Mouse (Mus musculus): ENCODE results near the gene Krtap5-3. TPM values are rescaled to one million over a fixed set of nuclear protein-coding genes. Genes with fewer than 3 reads are reported as not detected.
"Not testable (repeated sequence)": the region's sequence is repeated elsewhere in the genome, so short reads cannot be mapped to it uniquely, and the experiment has no call there.

The Krtap5-3 gene
- polyA plus RNA-seq, 2 experiments, result not detected

DNA sequence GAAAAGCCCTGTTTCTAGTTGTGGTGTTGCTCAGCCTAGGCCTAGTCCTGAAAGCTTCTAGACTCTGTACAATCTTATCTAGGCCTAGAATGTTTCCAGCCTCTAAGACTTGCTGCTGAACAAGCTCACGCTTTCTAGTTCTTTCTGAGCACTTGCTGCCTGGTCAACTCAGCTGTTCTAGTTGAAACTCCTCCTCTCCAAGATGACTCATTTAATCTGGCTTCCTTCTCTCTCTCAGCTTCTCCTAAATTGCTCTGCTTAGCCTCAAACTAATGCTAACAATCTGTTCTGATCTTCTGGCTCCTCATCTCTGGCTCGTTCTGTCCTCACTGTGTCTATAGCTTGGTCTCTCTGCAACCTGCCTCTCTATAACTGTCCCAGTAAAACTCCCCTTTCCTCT, 2.4 kb upstream of the Krtap5-3 start:
- WGBS, result 80% methylated on average over 2 of the region's 2 CpGs
- Histone ChIP-seq H3K9ac (ENCODE audit: low read depth, low read length, severe bottlenecking) (no peak overlapping the region), H3K27ac (replicated peaks; ENCODE audit: low read depth, low read length) (no peak overlapping the region)

DNA sequence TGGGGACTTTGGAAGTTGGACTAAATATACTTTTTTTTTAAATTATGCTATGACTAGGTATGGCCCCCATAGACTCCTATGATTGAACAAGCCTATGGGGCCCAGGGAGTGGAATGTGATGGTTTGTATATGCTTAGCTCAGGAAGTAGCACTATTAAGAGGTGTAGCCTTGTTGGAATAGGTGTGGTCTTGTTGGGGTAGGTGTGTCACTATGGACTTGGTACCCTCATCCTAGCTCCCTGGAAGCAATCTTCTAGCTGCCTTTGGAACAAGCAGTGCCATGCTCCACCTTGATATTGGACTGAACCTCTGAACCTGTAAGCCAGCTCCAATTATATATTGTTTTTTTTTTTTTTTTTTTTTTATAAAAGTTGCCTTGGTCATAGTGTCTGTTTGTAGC, 4.3 kb downstream of the Krtap5-3 start:
- no peaks in the 10 kb centered on the region for H3K4me1 ChIP-seq (ENCODE audit: control insufficient read depth, insufficient read depth, low read length)
- no peak overlapping the region for H3K4me2 ChIP-seq (replicated peaks; ENCODE audit: low read depth, low read length, severe bottlenecking)
- H3K27ac ChIP-seq (replicated peaks; ENCODE audit: low read depth, low read length), result no peak overlapping the region
- no peak for TF ChIP-seq POLR2A (IDR thresholded peaks at IDR 0.05; ENCODE audit: borderline replicate concordance, extremely low read depth, insufficient read depth, insufficient read length)
- H3K36me3 ChIP-seq (ENCODE audit: control insufficient read depth, insufficient read depth, low read length), result no peaks in the 10 kb centered on the region
- ATAC-seq (ENCODE audit: low FRiP score, low read depth) (no peak), DNase-seq (ENCODE audit: low spot score) (no peak)
- H3K9ac ChIP-seq (ENCODE audit: low read depth, low read length, severe bottlenecking), result no peak overlapping the region
- H3K4me3 ChIP-seq (replicated peaks; ENCODE audit: low read length), result no peak overlapping the region
- H3K9me3 ChIP-seq (ENCODE audit: control insufficient read depth, low read length), result no peaks in the 10 kb centered on the region
- no peaks in the 10 kb centered on the region; the same call in 1 of the 2 replicates for H3K27me3 ChIP-seq (ENCODE audit: control insufficient read depth, insufficient read depth, low read length)

More for the DNA sequence above, 2.4 kb upstream of the Krtap5-3 start:
- H3K4me1 ChIP-seq (ENCODE audit: control insufficient read depth, insufficient read depth, low read length), result no peaks in the 10 kb centered on the region
- no peak overlapping the region for H3K4me2 ChIP-seq (replicated peaks; ENCODE audit: low read depth, low read length, severe bottlenecking)
- H3K9me3 ChIP-seq (ENCODE audit: control insufficient read depth, low read length), result no peaks in the 10 kb centered on the region
- no peaks in the 10 kb centered on the region; the same call in 1 of the 2 replicates for H3K27me3 ChIP-seq (ENCODE audit: control insufficient read depth, insufficient read depth, low read length)
- DNase-seq (ENCODE audit: low spot score) (no peak), ATAC-seq (ENCODE audit: low FRiP score, low read depth) (no peak)
- no peak overlapping the region for H3K4me3 ChIP-seq (replicated peaks; ENCODE audit: low read length)
- no peak for TF ChIP-seq POLR2A (IDR thresholded peaks at IDR 0.05; ENCODE audit: borderline replicate concordance, extremely low read depth, insufficient read depth, insufficient read length)
- no peaks in the 10 kb centered on the region for H3K36me3 ChIP-seq (ENCODE audit: control insufficient read depth, insufficient read depth, low read length)

- H3K27me3 ChIP-seq (ENCODE audit: control insufficient read depth, insufficient read depth, low read length); DNase-seq (ENCODE audit: low spot score); H3K27ac ChIP-seq (replicated peaks; ENCODE audit: low read depth, low read length); H3K4me1 ChIP-seq (ENCODE audit: control insufficient read depth, insufficient read depth, low read length); H3K9me3 ChIP-seq (ENCODE audit: control insufficient read depth, low read length); H3K36me3 ChIP-seq (ENCODE audit: control insufficient read depth, insufficient read depth, low read length); ATAC-seq (ENCODE audit: low FRiP score, low read depth); H3K4me2 ChIP-seq (replicated peaks; ENCODE audit: low read depth, low read length, severe bottlenecking); H3K9ac ChIP-seq (ENCODE audit: low read depth, low read length, severe bottlenecking); H3K4me3 ChIP-seq (replicated peaks; ENCODE audit: low read length): not testable (repeated sequence)
- WGBS, result 78% methylated on average over 5 of the region's 5 CpGs
These were observed 5.7 kb downstream of the Krtap5-3 start for GRCm38 (mm10) chr7:142206891-142207290.

- H3K9me3 ChIP-seq (ENCODE audit: control insufficient read depth, low read length), result no peaks in the 10 kb centered on the region
- no peak within 1 kb of the TSS for H3K27ac ChIP-seq (replicated peaks; ENCODE audit: low read depth, low read length)
- no peaks in the 10 kb centered on the region for H3K4me1 ChIP-seq (ENCODE audit: control insufficient read depth, insufficient read depth, low read length)
- no peak within 1 kb of the TSS for H3K9ac ChIP-seq (ENCODE audit: low read depth, low read length, severe bottlenecking)
- TF ChIP-seq POLR2A (IDR thresholded peaks at IDR 0.05; ENCODE audit: borderline replicate concordance, extremely low read depth, insufficient read depth, insufficient read length), result no peak
- WGBS, result 73% methylated on average over 1 of the region's 1 CpGs
- ATAC-seq (ENCODE audit: low FRiP score, low read depth), result no peak
- DNase-seq (ENCODE audit: low spot score), result no peak
- H3K36me3 ChIP-seq (ENCODE audit: control insufficient read depth, insufficient read depth, low read length), result no peaks in the 10 kb centered on the region
- no peak within 1 kb of the TSS for H3K4me3 ChIP-seq (replicated peaks; ENCODE audit: low read length)
- H3K27me3 ChIP-seq (ENCODE audit: control insufficient read depth, insufficient read depth, low read length), result no peaks in the 10 kb centered on the region
- H3K4me2 ChIP-seq (replicated peaks; ENCODE audit: low read depth, low read length, severe bottlenecking), result no peak within 1 kb of the TSS
These were observed 10.4 kb downstream of the Krtap5-3 start, which contains the start of gene Gm7579 for GRCm38 (mm10) chr7:142211559-142211958. Gene Gm7579 (plus strand): TSS chr7:142211859.

GRCm38 (mm10) chr7:142212136-142212535, 11.0 kb downstream of the Krtap5-3 start:
- not testable (repeated sequence) for H3K9me3 ChIP-seq (ENCODE audit: control insufficient read depth, low read length); H3K4me1 ChIP-seq (ENCODE audit: control insufficient read depth, insufficient read depth, low read length); H3K27me3 ChIP-seq (ENCODE audit: control insufficient read depth, insufficient read depth, low read length); H3K27ac ChIP-seq (replicated peaks; ENCODE audit: low read depth, low read length); H3K4me2 ChIP-seq (replicated peaks; ENCODE audit: low read depth, low read length, severe bottlenecking); H3K4me3 ChIP-seq (replicated peaks; ENCODE audit: low read length); ATAC-seq (ENCODE audit: low FRiP score, low read depth); DNase-seq (ENCODE audit: low spot score); H3K36me3 ChIP-seq (ENCODE audit: control insufficient read depth, insufficient read depth, low read length); H3K9ac ChIP-seq (ENCODE audit: low read depth, low read length, severe bottlenecking)
- 50% methylated on average over 1 of the region's 1 CpGs for WGBS

- DNase-seq (ENCODE audit: low spot score) (no peak), ATAC-seq (ENCODE audit: low FRiP score, low read depth) (no peak)
- Histone ChIP-seq H3K36me3 (ENCODE audit: control insufficient read depth, insufficient read depth, low read length) (no peaks in the 10 kb centered on the region), H3K4me1 (ENCODE audit: control insufficient read depth, insufficient read depth, low read length) (no peaks in the 10 kb centered on the region), H3K27ac (replicated peaks; ENCODE audit: low read depth, low read length) (no peak overlapping the region), H3K9me3 (ENCODE audit: control insufficient read depth, low read length) (no peaks in the 10 kb centered on the region), H3K9ac (ENCODE audit: low read depth, low read length, severe bottlenecking) (no peak overlapping the region), H3K4me2 (replicated peaks; ENCODE audit: low read depth, low read length, severe bottlenecking) (no peak overlapping the region), H3K4me3 (replicated peaks; ENCODE audit: low read length) (no peak overlapping the region), H3K27me3 (ENCODE audit: control insufficient read depth, insufficient read depth, low read length) (no peaks in the 10 kb centered on the region)
- no peak for TF ChIP-seq POLR2A (IDR thresholded peaks at IDR 0.05; ENCODE audit: borderline replicate concordance, extremely low read depth, insufficient read depth, insufficient read length)
- 35% methylated on average over 2 of the region's 2 CpGs for WGBS
These were observed 23.4 kb downstream of the Krtap5-3 start for GRCm38 (mm10) chr7:142224518-142224917.

DNA sequence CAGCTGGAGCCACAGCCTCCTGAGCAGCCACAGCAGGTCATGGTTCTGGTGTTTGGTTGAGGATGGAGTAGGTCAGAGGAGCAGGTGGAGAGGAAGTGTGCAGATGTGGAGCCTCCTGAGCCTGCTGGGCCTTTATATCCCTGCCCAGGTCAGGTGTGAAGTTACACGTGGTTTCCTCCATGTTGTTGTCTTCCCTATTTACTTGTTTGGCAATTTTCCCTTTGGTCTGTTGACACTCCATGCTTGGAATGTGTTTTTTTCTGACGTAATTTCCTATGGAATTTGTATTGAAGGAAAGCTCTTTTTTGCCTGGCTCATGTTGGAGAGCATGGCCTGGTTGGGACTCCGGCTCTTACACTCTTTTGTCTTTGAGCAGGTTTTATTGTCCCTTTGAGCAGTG, 28.7 kb downstream of the Krtap5-3 start, which contains the start of gene Krtap5-5:
Gene Krtap5-5 (minus strand): TSS at position 101 of the 400 bp plus-strand sequence.
- H3K36me3 ChIP-seq (ENCODE audit: control insufficient read depth, insufficient read depth, low read length); DNase-seq (ENCODE audit: low spot score); ATAC-seq (ENCODE audit: low FRiP score, low read depth); H3K4me1 ChIP-seq (ENCODE audit: control insufficient read depth, insufficient read depth, low read length); H3K4me2 ChIP-seq (replicated peaks; ENCODE audit: low read depth, low read length, severe bottlenecking); H3K9ac ChIP-seq (ENCODE audit: low read depth, low read length, severe bottlenecking); H3K9me3 ChIP-seq (ENCODE audit: control insufficient read depth, low read length); H3K27me3 ChIP-seq (ENCODE audit: control insufficient read depth, insufficient read depth, low read length); H3K4me3 ChIP-seq (replicated peaks; ENCODE audit: low read length); H3K27ac ChIP-seq (replicated peaks; ENCODE audit: low read depth, low read length): not testable (repeated sequence)
- 43% methylated on average over 3 of the region's 3 CpGs for WGBS

Data from limb, embryonic 14.5 days (tissue).